Mouse (Mus musculus) heart, embryonic 11.5 days (tissue): ENCODE results near the gene Phf11d. TPM values are rescaled to one million over a fixed set of nuclear protein-coding genes. Genes with fewer than 3 reads are reported as not detected.
"Not testable (repeated sequence)": the region's sequence is repeated elsewhere in the genome, so short reads cannot be mapped to it uniquely, and the experiment has no call there.

Experiments used
- ATAC-seq: fragments of 200-750 bp; cut with Nextera tagmentation; replicated peaks from 2 replicates; pipeline ENCODE4 v1.8.0; 2017; ENCODE audit warnings: moderate library complexity; ENCODE audit not compliant: insufficient number of reproducible peaks, low FRiP score, low TSS enrichment
- H3K27ac ChIP-seq: fragments of 300-500 bp; sonication (generic); 2 replicates; pipeline ENCODE4 v1.5.1; 2014; ENCODE audit warnings: mild to moderate bottlenecking, low read depth, low read length
- H3K27me3 ChIP-seq: fragments of 300-500 bp; sonication (generic); 2 replicates; pipeline ENCODE4 v1.6.1; 2014; ENCODE audit warnings: mild to moderate bottlenecking, low read length, mixed read lengths; ENCODE audit not compliant: control insufficient read depth, insufficient read depth
- H3K36me3 ChIP-seq: fragments of 300-500 bp; sonication (generic); 2 replicates; pipeline ENCODE4 v1.6.1; 2014; ENCODE audit warnings: mild to moderate bottlenecking, low read length, moderate library complexity, mixed read lengths; ENCODE audit not compliant: control insufficient read depth, insufficient read depth
- H3K4me1 ChIP-seq: fragments of 300-500 bp; sonication (generic); 2 replicates; pipeline ENCODE4 v1.6.1; 2014; ENCODE audit warnings: low read length; ENCODE audit not compliant: control insufficient read depth, insufficient read depth
- H3K4me2 ChIP-seq: fragments of 300-500 bp; sonication (generic); 2 replicates; pipeline ENCODE4 v1.6.1; 2014; ENCODE audit warnings: mild to moderate bottlenecking, moderate library complexity
- H3K4me3 ChIP-seq: fragments of 300-500 bp; sonication (generic); 2 replicates; pipeline ENCODE4 v1.5.1; 2014; ENCODE audit warnings: low read depth, low read length
- H3K9ac ChIP-seq: fragments of 300-500 bp; sonication (generic); 2 replicates; pipeline ENCODE4 v1.6.1; 2014; ENCODE audit warnings: mild to moderate bottlenecking, low read depth, low read length, moderate library complexity
- H3K9me3 ChIP-seq: fragments of 300-500 bp; sonication (generic); replicated peaks from 2 replicates; pipeline ENCODE4 v1.6.1; 2016; ENCODE audit warnings: low read length; ENCODE audit not compliant: control insufficient read depth
- WGBS: fragments of 180-500 bp; shearing (Covaris S2); extraction: QIAGEN DNeasy Blood & Tissue Kit; methylation state at CpG from one replicate; pipeline ENCODE4 v1.1.7; 2014; ENCODE audit not compliant: insufficient replicate concordance; 5-methylcytosine and 5-hydroxymethylcytosine counted together
- polyA plus RNA-seq: library from polyadenylated mRNA; unstranded; fragments of >200 nt; fragmentation: Nextera tagmentation; extraction: Ambion mirVana; gene quantifications from 2 replicates; pipeline ENCODE4 v1.2.1, GENCODE M21; 2014

The Phf11d gene
- polyA plus RNA-seq, result 0.17 and 0.21 TPM in 2 replicates

DNA sequence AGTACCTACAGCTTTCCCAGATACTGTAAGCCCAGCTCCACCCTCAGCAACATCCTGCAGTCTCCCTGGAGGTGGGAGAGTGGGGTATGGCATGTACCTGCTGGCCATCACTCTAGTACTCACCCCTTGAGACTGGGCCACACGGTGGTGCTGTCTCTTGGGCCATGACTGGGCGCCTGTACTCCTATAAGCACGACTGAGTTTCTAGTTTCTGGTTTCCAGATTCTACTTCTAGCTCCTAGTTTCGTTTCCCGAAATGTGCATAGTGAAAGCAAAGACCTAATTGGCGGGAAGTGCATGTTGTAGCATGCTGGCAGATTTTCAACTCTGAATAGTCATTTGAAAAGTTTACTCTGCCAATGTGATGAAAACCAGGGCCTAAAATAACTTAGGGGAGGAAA is at the start of gene Phf11d:
Phf11d (minus strand) TSS at position 227 of the 401 bp plus-strand sequence.
- Histone ChIP-seq H3K27me3 (no peaks in the 10 kb centered on the region), H3K9ac (no peak within 1 kb of the TSS), H3K4me3 (no peak within 1 kb of the TSS), H3K36me3 (no peaks in the 10 kb centered on the region), H3K9me3 (no peaks in the 10 kb centered on the region), H3K4me2 (no peak within 1 kb of the TSS), H3K4me1 (peaks cover 6% of the 10 kb centered on the region), H3K27ac (no peak within 1 kb of the TSS)
- no peak for ATAC-seq
- WGBS, result 71% methylated on average over 6 of the region's 6 CpGs

DNA sequence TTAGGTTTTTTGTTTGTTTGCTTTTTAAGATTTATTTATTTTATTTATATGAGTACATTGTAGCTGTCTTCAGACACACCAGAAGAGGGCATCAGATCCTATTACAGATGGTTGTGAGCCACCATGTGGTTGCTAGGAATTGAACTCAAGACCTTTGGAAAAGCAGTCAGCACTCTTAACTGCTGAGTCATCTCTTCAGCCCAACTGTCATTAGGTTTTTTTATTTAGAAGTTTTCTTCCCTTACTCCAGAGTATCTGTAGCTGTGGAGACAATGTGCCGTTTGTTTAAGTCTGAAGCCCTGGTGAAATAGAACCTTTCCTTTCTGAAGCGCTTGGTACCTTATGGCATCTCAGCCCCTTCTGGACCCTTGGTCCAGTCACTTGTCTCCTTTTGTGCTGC is 49.7 kb upstream of the Phf11d start:
- not testable (repeated sequence) for H3K27ac ChIP-seq, H3K9me3 ChIP-seq, H3K27me3 ChIP-seq, H3K4me1 ChIP-seq, H3K36me3 ChIP-seq, ATAC-seq, H3K9ac ChIP-seq, H3K4me2 ChIP-seq, H3K4me3 ChIP-seq
- WGBS, result 93% methylated on average over 2 of the region's 2 CpGs

DNA sequence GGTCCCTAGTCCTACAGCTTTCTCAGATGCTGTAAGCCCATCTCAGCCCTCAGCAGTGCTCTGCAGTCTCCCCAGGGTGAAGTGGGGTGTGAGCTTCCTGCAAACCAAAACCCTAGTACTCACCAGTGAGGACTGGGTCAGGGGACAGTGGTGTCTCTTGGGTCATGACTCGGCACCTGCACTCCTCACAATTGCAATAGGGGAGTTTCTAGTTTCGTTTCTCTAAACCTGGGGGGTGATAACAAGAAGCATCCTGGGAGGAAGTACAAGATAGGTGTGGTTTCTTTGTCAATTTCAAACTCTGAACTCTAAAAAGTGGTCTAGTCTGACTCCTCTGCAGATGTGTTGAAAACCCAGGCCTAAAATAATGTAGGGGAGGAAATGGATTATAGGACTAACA is 31.7 kb upstream of the Phf11d start:
- H3K27ac ChIP-seq, result no peak overlapping the region
- no peaks in the 10 kb centered on the region for H3K36me3 ChIP-seq
- H3K4me3 ChIP-seq, result no peak overlapping the region
- no peaks in the 10 kb centered on the region for H3K9me3 ChIP-seq
- H3K4me1 ChIP-seq, result no peaks in the 10 kb centered on the region
- ATAC-seq, result no peak
- no peak overlapping the region for H3K4me2 ChIP-seq
- WGBS, result 65% methylated on average over 2 of the region's 2 CpGs
- no peaks in the 10 kb centered on the region for H3K27me3 ChIP-seq
- H3K9ac ChIP-seq, result no peak overlapping the region

DNA sequence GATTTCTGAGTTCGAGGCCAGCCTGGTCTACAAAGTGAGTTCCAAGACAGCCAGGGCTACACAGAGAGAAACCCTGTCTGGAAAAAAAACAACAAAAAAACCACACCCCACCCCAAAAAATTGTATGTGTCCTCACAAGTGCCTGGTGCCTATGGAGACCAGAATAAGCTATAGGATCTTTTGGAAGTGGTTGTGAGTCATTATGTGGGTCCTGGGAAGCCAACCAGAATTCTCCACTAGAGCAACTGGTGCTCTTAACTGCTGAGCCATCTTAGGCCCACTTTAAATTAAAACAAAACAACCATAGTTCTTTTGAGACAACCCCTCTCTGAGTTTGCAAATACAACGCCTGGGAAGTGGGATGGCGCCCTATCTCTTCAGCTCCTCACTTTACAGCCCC is 30.0 kb upstream of the Phf11d start, which contains the start of gene Phf11c:
Phf11c (minus strand) TSS at position 101 of the 400 bp plus-strand sequence.
- Histone ChIP-seq H3K27me3 (no peaks in the 10 kb centered on the region), H3K9me3 (no peaks in the 10 kb centered on the region), H3K4me1 (no peaks in the 10 kb centered on the region), H3K9ac (no peak within 1 kb of the TSS), H3K4me2 (no peak within 1 kb of the TSS), H3K4me3 (no peak within 1 kb of the TSS), H3K27ac (no peak within 1 kb of the TSS), H3K36me3 (no peaks in the 10 kb centered on the region)
- ATAC-seq, result no peak
- WGBS, result 89% methylated on average over 3 of the region's 3 CpGs

DNA sequence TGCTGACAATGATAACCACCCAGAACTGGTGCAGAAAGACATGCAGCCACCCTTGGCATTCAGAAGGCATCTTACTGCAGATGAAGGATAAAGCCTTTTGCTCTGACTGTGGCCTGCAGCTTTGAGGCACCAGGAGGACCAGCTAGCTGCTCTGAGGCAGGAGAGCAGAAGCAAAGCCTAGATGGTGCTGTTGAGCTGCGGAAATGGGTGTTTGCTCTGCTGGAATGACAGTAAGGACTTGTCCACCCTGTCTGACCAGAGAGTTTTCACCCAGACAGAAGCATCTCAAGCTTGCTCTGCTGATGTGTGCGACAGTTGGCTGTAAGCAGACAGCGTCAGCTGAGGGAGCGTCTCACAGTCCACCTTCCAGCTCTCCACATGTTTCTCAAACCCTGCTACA is 24.9 kb upstream of the Phf11d start:
- H3K9me3 ChIP-seq, H3K4me3 ChIP-seq, ATAC-seq, H3K9ac ChIP-seq, H3K27me3 ChIP-seq, H3K36me3 ChIP-seq, H3K4me2 ChIP-seq, H3K4me1 ChIP-seq, H3K27ac ChIP-seq: not testable (repeated sequence)
- WGBS, result 62% methylated on average over 4 of the region's 4 CpGs

DNA sequence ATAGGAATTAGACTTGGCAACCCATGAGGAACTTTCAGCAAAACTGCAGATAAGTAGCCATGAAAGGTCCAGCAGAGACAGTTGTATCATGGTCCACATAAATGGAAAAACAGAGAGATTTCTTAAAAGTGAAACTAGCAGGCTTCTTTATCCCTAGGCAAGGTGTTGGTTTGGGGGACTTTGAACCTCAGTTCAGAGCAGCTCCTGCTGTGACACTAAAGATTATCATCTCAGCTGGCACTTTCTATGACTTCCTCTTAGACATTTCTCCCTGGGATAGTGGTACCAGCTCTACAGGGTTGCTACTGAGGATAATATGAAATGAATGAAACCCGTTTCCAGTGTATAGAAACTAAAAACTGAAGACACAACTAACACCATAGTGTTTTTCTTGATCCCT is 24.3 kb upstream of the Phf11d start:
- H3K9ac ChIP-seq, result no peak overlapping the region
- H3K4me3 ChIP-seq, result no peak overlapping the region
- ATAC-seq, result no peak
- no peak overlapping the region for H3K4me2 ChIP-seq
- H3K9me3 ChIP-seq, result no peaks in the 10 kb centered on the region
- H3K4me1 ChIP-seq, result no peaks in the 10 kb centered on the region
- WGBS, result 51% methylated on average over 1 of the region's 1 CpGs
- no peaks in the 10 kb centered on the region for H3K36me3 ChIP-seq
- H3K27me3 ChIP-seq, result no peaks in the 10 kb centered on the region
- H3K27ac ChIP-seq, result no peak overlapping the region

DNA sequence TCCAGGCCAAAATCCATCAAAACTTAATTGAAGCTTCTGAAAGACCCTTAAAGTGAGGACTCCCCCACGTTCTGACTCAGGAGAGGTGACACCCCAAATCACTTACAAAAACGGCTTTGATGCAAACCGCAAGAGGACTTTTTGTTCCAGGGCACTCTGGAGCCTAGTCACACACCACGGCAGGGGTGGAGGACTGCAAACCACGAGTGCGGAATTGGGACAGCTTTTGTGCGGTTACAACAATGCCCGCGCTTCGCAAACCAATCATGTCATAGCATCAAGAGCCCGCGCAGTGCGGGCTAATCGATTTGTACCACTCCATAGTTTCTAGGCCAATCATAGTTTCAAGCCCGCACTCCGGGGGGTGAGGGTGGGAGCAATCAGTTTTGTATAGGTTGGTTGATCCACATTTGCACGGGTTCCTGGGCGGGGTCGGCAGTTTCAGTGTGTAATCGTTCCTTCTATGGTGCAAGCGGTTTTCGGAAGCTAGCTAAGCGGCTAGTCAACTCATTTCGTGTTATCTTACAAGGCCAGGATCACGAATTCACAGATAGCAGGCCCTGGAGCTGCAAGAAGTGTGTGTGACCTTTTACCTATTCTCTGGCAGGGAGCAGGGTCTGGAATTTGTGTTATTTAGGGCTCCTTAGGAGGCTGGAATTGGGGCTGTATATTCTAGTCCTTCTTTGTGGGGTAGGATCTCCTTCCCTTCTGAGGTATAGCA is 5.2 kb upstream of the Phf11d start:
- Histone ChIP-seq H3K9me3 (no peaks in the 10 kb centered on the region), H3K4me3 (no peak overlapping the region), H3K4me1 (peaks cover 6% of the 10 kb centered on the region), H3K9ac (no peak overlapping the region), H3K27me3 (no peaks in the 10 kb centered on the region), H3K36me3 (no peaks in the 10 kb centered on the region), H3K27ac (no peak overlapping the region), H3K4me2 (no peak overlapping the region)
- WGBS, result 83% methylated on average over 25 of the region's 25 CpGs
- ATAC-seq, result no peak

DNA sequence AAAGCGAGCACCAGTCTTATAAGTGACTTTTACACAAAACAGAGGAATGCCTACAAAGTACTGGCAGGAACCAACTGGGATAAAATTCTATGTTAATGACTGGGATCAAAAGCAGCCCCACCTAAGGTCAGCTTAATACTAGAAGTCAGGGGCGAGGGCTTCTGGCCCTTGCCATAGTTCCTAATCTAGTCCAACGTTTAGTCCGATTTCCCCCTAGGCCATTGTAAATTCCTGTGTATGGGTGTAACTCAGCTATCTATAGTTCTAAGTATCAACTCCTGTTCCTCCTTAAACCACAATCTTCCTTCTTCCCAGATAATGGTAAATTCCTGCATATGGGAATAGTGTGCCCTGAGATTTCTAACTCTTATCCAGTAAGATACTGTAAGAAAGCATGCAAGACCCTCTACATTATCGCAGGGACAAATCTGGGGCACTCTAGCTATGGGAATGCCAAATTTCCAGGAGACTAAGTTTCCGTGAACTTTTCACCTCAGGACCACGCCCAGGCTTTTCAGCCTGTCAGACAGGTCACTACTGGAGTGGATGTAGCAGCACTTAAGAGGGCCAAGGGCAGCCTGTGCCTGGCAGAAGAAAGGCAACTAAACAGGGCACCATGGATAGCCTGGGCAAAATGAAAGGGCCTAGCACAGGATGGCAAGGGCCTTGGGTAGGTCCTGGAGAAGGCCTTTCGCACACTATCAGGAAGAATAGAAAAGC is 1.3 kb upstream of the Phf11d start:
- Histone ChIP-seq H3K9ac (no peak overlapping the region), H3K9me3 (no peaks in the 10 kb centered on the region), H3K4me1 (peaks cover 6% of the 10 kb centered on the region), H3K36me3 (no peaks in the 10 kb centered on the region), H3K27me3 (no peaks in the 10 kb centered on the region), H3K27ac (no peak overlapping the region), H3K4me3 (no peak overlapping the region), H3K4me2 (no peak overlapping the region)
- no peak for ATAC-seq
- 60% methylated on average over 8 of the region's 8 CpGs for WGBS

DNA sequence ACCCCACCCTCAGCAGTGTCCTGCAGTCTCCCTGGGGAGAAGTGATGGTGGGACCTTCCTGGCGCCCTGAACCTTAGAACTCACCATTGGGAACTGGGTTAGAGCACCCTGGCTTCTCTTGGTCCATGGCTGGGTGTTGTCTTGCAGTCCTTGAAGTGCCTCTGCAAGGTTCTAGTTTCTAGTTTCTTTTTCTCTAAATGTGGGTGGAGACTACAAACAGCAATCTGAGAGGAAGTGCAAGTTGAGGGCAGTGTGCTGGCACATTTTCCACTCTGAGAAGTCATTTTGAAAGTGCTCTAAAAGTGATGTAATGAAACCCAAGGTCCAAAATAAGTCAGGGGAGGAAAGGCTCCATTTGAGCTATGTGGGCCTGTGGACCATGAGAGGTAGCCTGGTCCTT is 24.1 kb downstream of the Phf11d start, which contains the start of gene Phf11b:
Phf11b (minus strand) TSS at position 163 of the 400 bp plus-strand sequence.
- not testable (repeated sequence) for H3K27me3 ChIP-seq, H3K4me3 ChIP-seq, H3K4me2 ChIP-seq, ATAC-seq, H3K9me3 ChIP-seq, H3K9ac ChIP-seq, H3K27ac ChIP-seq, H3K4me1 ChIP-seq, H3K36me3 ChIP-seq
- 70% methylated on average over 1 of the region's 1 CpGs for WGBS
